Mouse (Mus musculus): ENCODE data around the gene Lrrc19. TPM values are rescaled to one million over a fixed set of nuclear protein-coding genes. Genes with fewer than 3 reads are reported as not detected.

Lrrc19 gene
- polyA plus RNA-seq, 1 experiment from 2014 or later = 0.46 TPM

DNA sequence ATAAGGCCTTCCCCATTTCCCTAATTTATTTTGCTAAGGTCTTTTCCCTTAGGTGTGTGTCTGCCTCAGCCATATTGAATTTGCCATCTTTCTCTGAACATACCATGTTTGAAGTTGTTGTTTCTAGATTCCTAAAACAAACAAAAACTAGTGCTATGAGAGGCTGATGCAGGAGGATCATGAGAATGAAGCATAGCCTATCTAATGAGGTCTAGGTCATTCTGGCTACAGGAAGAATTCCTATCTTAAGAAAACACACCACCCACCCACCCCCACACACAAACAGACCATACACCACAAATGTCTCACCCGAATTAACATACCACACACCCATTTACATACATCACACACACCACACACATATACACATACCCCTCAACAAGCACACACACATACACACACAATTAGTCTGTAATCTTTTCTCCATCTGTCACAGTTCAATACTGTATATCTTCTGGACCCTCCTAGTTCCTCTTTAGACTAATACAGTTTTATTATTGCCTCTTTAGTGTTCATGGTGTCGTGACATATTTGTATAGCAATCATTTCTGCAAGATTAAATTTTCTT, 45.4 kb downstream of the Lrrc19 start:
- DNase-seq (ENCODE audit: low spot score) (no peak), ATAC-seq (replicated peaks; ENCODE audit: low FRiP score, low TSS enrichment, low read depth) (no peak)
- Histone ChIP-seq H3K36me3 (ENCODE audit: control insufficient read depth, insufficient read depth, low read length) (no peaks in the 10 kb centered on the region), H3K4me1 (replicated peaks; ENCODE audit: control insufficient read depth, insufficient read depth, low read length) (peaks cover 11% of the 10 kb centered on the region), H3K27ac (ENCODE audit: low read depth) (no peak overlapping the region), H3K4me2 (ENCODE audit: low read length) (no peak overlapping the region), H3K9me3 (ENCODE audit: control insufficient read depth, low read length) (no peaks in the 10 kb centered on the region), H3K4me3 (ENCODE audit: low read depth, low read length) (no peak overlapping the region), H3K9ac (ENCODE audit: low read length) (no peak overlapping the region), H3K27me3 (replicated peaks; ENCODE audit: control insufficient read depth, insufficient read depth, low read length) (no peaks in the 10 kb centered on the region)
- WGBS = 88% methylated on average over 2 of the region's 2 CpGs

DNA sequence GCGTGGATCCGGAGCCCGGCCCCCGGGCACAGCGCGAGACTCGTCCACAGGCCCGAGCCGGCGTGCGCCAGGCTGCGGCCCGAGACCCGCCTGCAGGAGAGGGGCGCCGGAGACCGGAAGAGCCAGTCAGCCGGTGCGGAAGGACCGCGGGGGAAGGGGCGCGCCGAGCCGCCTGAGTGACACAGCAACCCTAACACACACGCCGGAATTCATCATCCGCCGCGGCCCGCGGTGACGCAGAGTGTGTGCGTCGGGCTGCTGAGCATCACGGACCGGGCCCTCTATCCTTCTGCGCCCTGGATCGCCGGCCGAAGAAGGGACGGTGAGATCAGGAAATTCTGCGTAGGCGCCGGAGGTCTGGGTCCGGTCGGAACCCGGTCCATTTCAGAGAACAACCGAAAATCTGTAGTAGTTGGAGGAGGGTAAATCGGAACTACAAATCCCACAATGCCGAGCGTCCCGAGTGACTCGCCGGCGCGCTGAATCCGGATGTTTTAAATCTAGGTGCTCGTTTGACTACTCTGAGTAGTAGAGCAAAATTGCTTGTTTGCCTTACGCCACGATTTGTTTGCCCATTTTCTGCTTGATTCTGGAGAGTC, 46.8 kb downstream of the Lrrc19 start, which contains the start of gene Plaa:
Gene Plaa (minus strand): TSS at position 214 of the 599 bp plus-strand sequence.
- no peaks in the 10 kb centered on the region for H3K9me3 ChIP-seq (ENCODE audit: control insufficient read depth, low read length)
- peak within 1 kb of the TSS; percentile 96 for H3K4me3 ChIP-seq (ENCODE audit: low read depth, low read length)
- H3K36me3 ChIP-seq (ENCODE audit: control insufficient read depth, insufficient read depth, low read length) = no peaks in the 10 kb centered on the region
- peak within 1 kb of the TSS; percentile 95 for H3K9ac ChIP-seq (ENCODE audit: low read length)
- WGBS = under 1% methylated on average over 61 of the region's 61 CpGs
- H3K27me3 ChIP-seq (replicated peaks; ENCODE audit: control insufficient read depth, insufficient read depth, low read length) = no peaks in the 10 kb centered on the region
- peak within 1 kb of the TSS; percentile 92 for H3K27ac ChIP-seq (ENCODE audit: low read depth)
- H3K4me2 ChIP-seq (ENCODE audit: low read length) = peak within 1 kb of the TSS; percentile 90
- DNase-seq (ENCODE audit: low spot score) = peak; percentile 98
- peaks cover 11% of the 10 kb centered on the region for H3K4me1 ChIP-seq (replicated peaks; ENCODE audit: control insufficient read depth, insufficient read depth, low read length)
- peak; percentile 99 for ATAC-seq (replicated peaks; ENCODE audit: low FRiP score, low TSS enrichment, low read depth)

DNA sequence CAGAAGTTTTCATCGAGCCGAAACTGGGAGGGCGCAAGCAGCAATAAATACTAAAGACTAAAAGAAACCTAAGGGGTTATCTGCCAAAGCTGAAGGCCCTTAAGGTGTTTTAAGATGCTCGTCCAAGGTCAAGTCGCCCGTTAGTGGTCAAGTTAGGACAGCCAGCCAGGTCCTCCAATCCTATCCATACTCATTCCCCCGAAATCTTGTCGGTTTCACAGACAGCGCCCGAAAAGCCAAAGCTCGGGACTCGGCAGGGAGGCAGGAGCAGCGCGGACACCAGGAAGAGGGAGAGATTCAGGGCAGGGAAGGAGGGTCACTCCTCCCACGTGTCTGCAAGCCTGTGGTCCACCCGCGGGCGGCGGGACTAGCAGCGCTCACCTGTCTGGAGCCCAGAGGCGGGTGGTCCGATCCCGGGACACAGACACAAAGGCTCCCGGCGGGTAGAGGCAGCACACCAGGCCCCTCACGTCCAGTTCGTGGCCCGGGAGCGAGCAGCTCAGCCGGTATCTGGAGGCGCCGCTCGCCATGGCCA, 47.4 kb downstream of the Lrrc19 start:
- under 1% methylated on average over 33 of the region's 33 CpGs for WGBS
- H3K9me3 ChIP-seq (ENCODE audit: control insufficient read depth, low read length) = no peaks in the 10 kb centered on the region
- H3K36me3 ChIP-seq (ENCODE audit: control insufficient read depth, insufficient read depth, low read length) = no peaks in the 10 kb centered on the region
- peak overlapping the region; percentile 77 for H3K4me2 ChIP-seq (ENCODE audit: low read length)
- no peaks in the 10 kb centered on the region for H3K27me3 ChIP-seq (replicated peaks; ENCODE audit: control insufficient read depth, insufficient read depth, low read length)
- DNase-seq (ENCODE audit: low spot score) (peak; percentile 91), ATAC-seq (replicated peaks; ENCODE audit: low FRiP score, low TSS enrichment, low read depth) (no peak; the same call in 1 of the 2 replicates)
- H3K27ac ChIP-seq (ENCODE audit: low read depth) = peak overlapping the region; percentile 92
- peak overlapping the region; percentile 96 for H3K4me3 ChIP-seq (ENCODE audit: low read depth, low read length)
- peak overlapping the region; percentile 95 for H3K9ac ChIP-seq (ENCODE audit: low read length)
- H3K4me1 ChIP-seq (replicated peaks; ENCODE audit: control insufficient read depth, insufficient read depth, low read length) = peaks cover 11% of the 10 kb centered on the region

DNA sequence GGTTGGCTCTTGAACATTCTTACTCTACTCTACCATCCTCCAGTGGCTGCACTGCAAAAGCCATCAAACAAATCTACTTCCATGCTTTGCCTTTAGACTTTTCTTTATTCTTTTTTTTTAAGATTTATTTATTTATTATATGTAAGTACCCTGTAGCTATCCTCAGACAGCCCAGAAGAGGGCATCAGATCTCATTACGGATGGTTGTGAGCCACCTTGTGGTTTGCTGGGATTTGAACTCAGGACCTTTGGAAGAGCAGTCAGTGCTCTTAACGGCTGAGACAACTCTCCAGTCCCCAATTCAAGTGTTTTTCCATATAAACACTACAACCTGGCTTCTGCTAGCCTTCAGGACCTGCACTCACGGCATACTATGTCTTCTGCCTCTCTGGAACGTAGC, 48.5 kb downstream of the Lrrc19 start:
- H3K27me3 ChIP-seq (replicated peaks; ENCODE audit: control insufficient read depth, insufficient read depth, low read length) = no peaks in the 10 kb centered on the region
- H3K36me3 ChIP-seq (ENCODE audit: control insufficient read depth, insufficient read depth, low read length) = no peaks in the 10 kb centered on the region
- WGBS = 90% methylated on average over 4 of the region's 4 CpGs
- ATAC-seq (replicated peaks; ENCODE audit: low FRiP score, low TSS enrichment, low read depth) (no peak), DNase-seq (ENCODE audit: low spot score) (no peak)
- no peak overlapping the region for H3K27ac ChIP-seq (ENCODE audit: low read depth)
- no peak overlapping the region for H3K9ac ChIP-seq (ENCODE audit: low read length)
- no peak overlapping the region for H3K4me3 ChIP-seq (ENCODE audit: low read depth, low read length)
- H3K4me2 ChIP-seq (ENCODE audit: low read length) = peak overlapping the region; percentile 77; the same call in 1 of the 2 replicates
- no peaks in the 10 kb centered on the region for H3K9me3 ChIP-seq (ENCODE audit: control insufficient read depth, low read length)
- H3K4me1 ChIP-seq (replicated peaks; ENCODE audit: control insufficient read depth, insufficient read depth, low read length) = peaks cover 11% of the 10 kb centered on the region

DNA sequence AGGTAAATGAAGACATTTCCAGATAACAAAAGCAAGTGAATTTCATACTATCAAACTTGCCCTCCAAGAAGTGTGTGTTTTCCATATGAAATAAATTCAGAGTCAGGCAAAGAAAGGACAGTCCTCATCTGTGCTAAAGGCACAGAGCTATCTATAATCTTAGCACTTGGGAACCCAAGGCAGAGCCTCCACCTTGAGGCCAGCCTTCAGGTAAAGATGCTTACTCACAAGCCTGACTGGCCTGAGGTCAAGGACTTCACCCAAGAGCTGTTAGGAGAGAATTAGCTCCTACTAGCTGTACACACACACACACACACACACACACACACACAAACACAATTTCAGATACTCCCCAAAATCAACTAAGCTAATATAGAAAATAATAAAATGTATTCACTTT, 57.2 kb downstream of the Lrrc19 start:
- Histone ChIP-seq H3K27me3 (replicated peaks; ENCODE audit: control insufficient read depth, insufficient read depth, low read length) (no peaks in the 10 kb centered on the region), H3K4me2 (ENCODE audit: low read length) (no peak overlapping the region), H3K36me3 (ENCODE audit: control insufficient read depth, insufficient read depth, low read length) (0 out of 2 replicates have a peak, but pooled peaks cover under 1% of the 10 kb centered on the region), H3K27ac (ENCODE audit: low read depth) (no peak overlapping the region), H3K9ac (ENCODE audit: low read length) (no peak overlapping the region), H3K9me3 (ENCODE audit: control insufficient read depth, low read length) (no peaks in the 10 kb centered on the region), H3K4me1 (replicated peaks; ENCODE audit: control insufficient read depth, insufficient read depth, low read length) (no peaks in the 10 kb centered on the region), H3K4me3 (ENCODE audit: low read depth, low read length) (no peak overlapping the region)
- ATAC-seq (replicated peaks; ENCODE audit: low FRiP score, low TSS enrichment, low read depth) (no peak), DNase-seq (ENCODE audit: low spot score) (no peak)

DNA sequence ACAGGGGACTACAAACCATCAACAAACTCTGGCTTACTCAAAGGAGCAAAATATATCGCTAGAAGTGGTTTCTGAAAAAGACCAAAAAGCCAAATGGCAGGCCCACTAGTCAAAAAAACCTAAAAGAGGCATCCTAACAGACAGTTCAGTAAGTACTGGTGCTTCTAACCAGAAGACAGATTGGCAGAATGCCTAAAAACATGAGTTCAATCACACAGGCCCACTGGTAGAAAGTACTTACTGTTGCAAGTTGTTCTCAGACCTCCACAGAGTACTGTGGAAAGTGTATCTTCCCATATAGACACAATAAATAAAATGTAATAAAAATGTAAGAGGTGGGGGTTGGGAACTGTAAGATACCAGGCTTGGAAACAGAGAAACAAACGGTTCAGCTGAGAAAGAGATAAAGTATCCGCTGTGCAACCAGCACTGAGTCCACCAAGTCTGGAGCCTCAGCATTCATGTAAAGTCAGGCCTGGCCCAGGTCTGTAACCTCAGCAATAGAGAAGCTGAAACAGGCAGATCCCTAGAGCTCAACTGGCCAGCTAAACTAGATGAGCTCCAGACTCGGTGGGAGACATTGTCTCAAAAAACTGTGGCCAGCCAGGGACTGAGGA, 58.1 kb downstream of the Lrrc19 start:
- Histone ChIP-seq H3K36me3 (ENCODE audit: control insufficient read depth, insufficient read depth, low read length) (peaks cover 6% of the 10 kb centered on the region; the same call in 1 of the 2 replicates), H3K9me3 (ENCODE audit: control insufficient read depth, low read length) (no peaks in the 10 kb centered on the region)

More for the DNA sequence above, 58.1 kb downstream of the Lrrc19 start:
- no peaks in the 10 kb centered on the region for H3K4me1 ChIP-seq (replicated peaks; ENCODE audit: control insufficient read depth, insufficient read depth, low read length)
- H3K27ac ChIP-seq (ENCODE audit: low read depth) = no peak overlapping the region
- ATAC-seq (replicated peaks; ENCODE audit: low FRiP score, low TSS enrichment, low read depth) (no peak), DNase-seq (ENCODE audit: low spot score) (no peak)
- no peak overlapping the region for H3K4me3 ChIP-seq (ENCODE audit: low read depth, low read length)
- WGBS = 76% methylated on average over 4 of the region's 4 CpGs
- no peak overlapping the region for H3K4me2 ChIP-seq (ENCODE audit: low read length)
- H3K9ac ChIP-seq (ENCODE audit: low read length) = no peak overlapping the region
- no peaks in the 10 kb centered on the region for H3K27me3 ChIP-seq (replicated peaks; ENCODE audit: control insufficient read depth, insufficient read depth, low read length)

MicroRNAs encoded within 50 kb of the gene (microRNA counts, 519-probe panel; counts per million panel counts)
- microRNA mmu-miR-872 = 3,953 counts per million, percentile 59 among the panel's probes with 10 or more counts

Small RNAs within 50 kb of the gene (microRNA-seq; reads per million reads assigned to microRNA genes)
- 2,270 reads per million, percentile 85 among the genes with 10 or more reads in this experiment for gene Mir872

Other genes with a start within 250 kb of the Lrrc19 start
- gene Gm10306, start 93.6 kb downstream of the Lrrc19 start, polyA plus RNA-seq (2014; fragmentation: Nextera tagmentation; extraction: Ambion mirVana) = not detected in 2 replicates
- gene Caap1, start 93.3 kb downstream of the Lrrc19 start, polyA plus RNA-seq (2014; fragmentation: Nextera tagmentation; extraction: Ambion mirVana) = 17.2 and 19.3 TPM in 2 replicates
- gene Plaa, start 46.9 kb downstream of the Lrrc19 start, polyA plus RNA-seq (2014; fragmentation: Nextera tagmentation; extraction: Ambion mirVana) = 63.9 and 67.2 TPM in 2 replicates
- 24.2 and 26.2 TPM in 2 replicates for gene Ift74, start 35.7 kb downstream of the Lrrc19 start, polyA plus RNA-seq (2014; fragmentation: Nextera tagmentation; extraction: Ambion mirVana)
- 12.1 and 13.7 TPM in 2 replicates for gene Tek, start 89.1 kb upstream of the Lrrc19 start, polyA plus RNA-seq (2014; fragmentation: Nextera tagmentation; extraction: Ambion mirVana)